Mouse (Mus musculus): ENCODE data around the gene Ptprk. TPM values are rescaled to one million over a fixed set of nuclear protein-coding genes. Genes with fewer than 3 reads are reported as not detected.

The Ptprk gene
- polyA plus RNA-seq, 1 experiment: 28.8 TPM

- no peaks in the 10 kb centered on the region for H3K36me3 ChIP-seq (ENCODE audit: control insufficient read depth, insufficient read depth)
- no peaks in the 10 kb centered on the region for H3K79me2 ChIP-seq (ENCODE audit: control insufficient read depth, insufficient read depth)
- no peak for TF ChIP-seq MYOG (IDR thresholded peaks at IDR 0.05; ENCODE audit: control insufficient read depth in 1 of 3, insufficient read depth in 1 of 3, insufficient read length in 2 of 3, low read depth in 2 of 3)
- no peak for TF ChIP-seq TCF12 (IDR thresholded peaks at IDR 0.05; ENCODE audit: insufficient read depth, poor library complexity, severe bottlenecking)
- no peak for TF ChIP-seq SRF (IDR thresholded peaks at IDR 0.05; ENCODE audit: control insufficient read depth, insufficient read length, low read depth)
- no peak for TF ChIP-seq POLR2A (IDR thresholded peaks at IDR 0.05; ENCODE audit: insufficient read length, low read depth)
- no peak for TF ChIP-seq REST (IDR thresholded peaks at IDR 0.05; ENCODE audit: insufficient read depth, insufficient read length)
- H3K4me3 ChIP-seq: no peak overlapping the region
- no peaks in the 10 kb centered on the region for H3K27me3 ChIP-seq (ENCODE audit: control insufficient read depth, insufficient read depth, insufficient read length)
- no peak overlapping the region for H3K4me2 ChIP-seq (ENCODE audit: low read depth)
- H3ac ChIP-seq (ENCODE audit: control insufficient read depth, insufficient read length): no peak overlapping the region
Measured at GRCm38 (mm10) chr10:28596897-28597296, 522.3 kb downstream of the Ptprk start.

- no peaks in the 10 kb centered on the region for H3K27me3 ChIP-seq (ENCODE audit: control insufficient read depth, insufficient read depth, insufficient read length)
- no peak for TF ChIP-seq REST (IDR thresholded peaks at IDR 0.05; ENCODE audit: insufficient read depth, insufficient read length)
- TF ChIP-seq USF1 (IDR thresholded peaks at IDR 0.05; ENCODE audit: low read depth): no peak
- no peak for TF ChIP-seq MAX (IDR thresholded peaks at IDR 0.05; ENCODE audit: low read depth)
- TF ChIP-seq CEBPB (IDR thresholded peaks at IDR 0.05; ENCODE audit: insufficient read depth, poor library complexity, severe bottlenecking): no peak
- TF ChIP-seq E2F4 (IDR thresholded peaks at IDR 0.05; ENCODE audit: insufficient read depth): no peak
- no peak for TF ChIP-seq POLR2A (IDR thresholded peaks at IDR 0.05; ENCODE audit: insufficient read length, low read depth)
- no peak for TF ChIP-seq TCF12 (IDR thresholded peaks at IDR 0.05; ENCODE audit: insufficient read depth, poor library complexity, severe bottlenecking)
- TF ChIP-seq SRF (IDR thresholded peaks at IDR 0.05; ENCODE audit: control insufficient read depth, insufficient read length, low read depth): no peak
- TF ChIP-seq MYOG (IDR thresholded peaks at IDR 0.05; ENCODE audit: control insufficient read depth in 1 of 3, insufficient read depth in 1 of 3, insufficient read length in 2 of 3, low read depth in 2 of 3): no peak
- no peaks in the 10 kb centered on the region for H3K36me3 ChIP-seq (ENCODE audit: control insufficient read depth, insufficient read depth)
- H3ac ChIP-seq (ENCODE audit: control insufficient read depth, insufficient read length): no peak overlapping the region
- H3K4me2 ChIP-seq (ENCODE audit: low read depth): no peak overlapping the region
- no peak overlapping the region for H3K4me3 ChIP-seq
- H3K79me2 ChIP-seq (ENCODE audit: control insufficient read depth, insufficient read depth): no peaks in the 10 kb centered on the region
Measured at GRCm38 (mm10) chr10:28609136-28609535, 534.5 kb downstream of the Ptprk start.

GRCm38 (mm10) chr10:28614396-28614795 is 539.8 kb downstream of the Ptprk start:
- no peaks in the 10 kb centered on the region for H3K79me2 ChIP-seq (ENCODE audit: control insufficient read depth, insufficient read depth)
- no peaks in the 10 kb centered on the region for H3K27me3 ChIP-seq (ENCODE audit: control insufficient read depth, insufficient read depth, insufficient read length)
- H3ac ChIP-seq (ENCODE audit: control insufficient read depth, insufficient read length): no peak overlapping the region
- TF ChIP-seq TCF12 (IDR thresholded peaks at IDR 0.05; ENCODE audit: insufficient read depth, poor library complexity, severe bottlenecking) (no peak), USF1 (IDR thresholded peaks at IDR 0.05; ENCODE audit: low read depth) (no peak), MAX (IDR thresholded peaks at IDR 0.05; ENCODE audit: low read depth) (no peak), TCF3 (IDR thresholded peaks at IDR 0.05; ENCODE audit: insufficient read length, low read depth) (no peak), POLR2A (IDR thresholded peaks at IDR 0.05; ENCODE audit: insufficient read length, low read depth) (no peak), MYOG (IDR thresholded peaks at IDR 0.05; ENCODE audit: control insufficient read depth in 1 of 3, insufficient read depth in 1 of 3, insufficient read length in 2 of 3, low read depth in 2 of 3) (no peak), E2F4 (IDR thresholded peaks at IDR 0.05; ENCODE audit: insufficient read depth) (no peak), MYOD1 (IDR thresholded peaks at IDR 0.05; ENCODE audit: control insufficient read depth in 1 of 3, insufficient read length in 2 of 3, low read depth in 2 of 3) (no peak), POLR2AphosphoS2 (IDR thresholded peaks at IDR 0.05; ENCODE audit: insufficient read length, low read depth) (no peak), CEBPB (IDR thresholded peaks at IDR 0.05; ENCODE audit: insufficient read depth, poor library complexity, severe bottlenecking) (no peak), SRF (IDR thresholded peaks at IDR 0.05; ENCODE audit: control insufficient read depth, insufficient read length, low read depth) (no peak), REST (IDR thresholded peaks at IDR 0.05; ENCODE audit: insufficient read depth, insufficient read length) (no peak)
- H3K36me3 ChIP-seq (ENCODE audit: control insufficient read depth, insufficient read depth): no peaks in the 10 kb centered on the region
- H3K4me3 ChIP-seq: no peak overlapping the region
- no peak overlapping the region for H3K4me2 ChIP-seq (ENCODE audit: low read depth)

- no peaks in the 10 kb centered on the region for H3K79me2 ChIP-seq (ENCODE audit: control insufficient read depth, insufficient read depth)
- TF ChIP-seq USF1 (IDR thresholded peaks at IDR 0.05; ENCODE audit: low read depth): no peak
- TF ChIP-seq CEBPB (IDR thresholded peaks at IDR 0.05; ENCODE audit: insufficient read depth, poor library complexity, severe bottlenecking): no peak
- TF ChIP-seq POLR2AphosphoS2 (IDR thresholded peaks at IDR 0.05; ENCODE audit: insufficient read length, low read depth): no peak
- no peak for TF ChIP-seq MAX (IDR thresholded peaks at IDR 0.05; ENCODE audit: low read depth)
- TF ChIP-seq REST (IDR thresholded peaks at IDR 0.05; ENCODE audit: insufficient read depth, insufficient read length): no peak
- TF ChIP-seq TCF3 (IDR thresholded peaks at IDR 0.05; ENCODE audit: insufficient read length, low read depth): no peak
- no peak for TF ChIP-seq MYOG (IDR thresholded peaks at IDR 0.05; ENCODE audit: control insufficient read depth in 1 of 3, insufficient read depth in 1 of 3, insufficient read length in 2 of 3, low read depth in 2 of 3)
- TF ChIP-seq SRF (IDR thresholded peaks at IDR 0.05; ENCODE audit: control insufficient read depth, insufficient read length, low read depth): no peak
- TF ChIP-seq E2F4 (IDR thresholded peaks at IDR 0.05; ENCODE audit: insufficient read depth): no peak
- no peak for TF ChIP-seq POLR2A (IDR thresholded peaks at IDR 0.05; ENCODE audit: insufficient read length, low read depth)
- TF ChIP-seq TCF12 (IDR thresholded peaks at IDR 0.05; ENCODE audit: insufficient read depth, poor library complexity, severe bottlenecking): no peak
- no peak for TF ChIP-seq MYOD1 (IDR thresholded peaks at IDR 0.05; ENCODE audit: control insufficient read depth in 1 of 3, insufficient read length in 2 of 3, low read depth in 2 of 3)
- no peak overlapping the region for H3K4me3 ChIP-seq
- no peaks in the 10 kb centered on the region for H3K36me3 ChIP-seq (ENCODE audit: control insufficient read depth, insufficient read depth)
- no peaks in the 10 kb centered on the region for H3K27me3 ChIP-seq (ENCODE audit: control insufficient read depth, insufficient read depth, insufficient read length)
- no peak overlapping the region for H3K4me2 ChIP-seq (ENCODE audit: low read depth)
- no peak overlapping the region for H3ac ChIP-seq (ENCODE audit: control insufficient read depth, insufficient read length)
Measured at GRCm38 (mm10) chr10:28617203-28617602, 542.6 kb downstream of the Ptprk start.

GRCm38 (mm10) chr10:28618002-28618401 is 543.4 kb downstream of the Ptprk start:
- no peak overlapping the region for H3ac ChIP-seq (ENCODE audit: control insufficient read depth, insufficient read length)
- H3K4me2 ChIP-seq (ENCODE audit: low read depth): no peak overlapping the region
- H3K27me3 ChIP-seq (ENCODE audit: control insufficient read depth, insufficient read depth, insufficient read length): no peaks in the 10 kb centered on the region
- no peak overlapping the region for H3K4me3 ChIP-seq
- no peaks in the 10 kb centered on the region for H3K36me3 ChIP-seq (ENCODE audit: control insufficient read depth, insufficient read depth)
- TF ChIP-seq POLR2AphosphoS2 (IDR thresholded peaks at IDR 0.05; ENCODE audit: insufficient read length, low read depth) (no peak), POLR2A (IDR thresholded peaks at IDR 0.05; ENCODE audit: insufficient read length, low read depth) (no peak), TCF3 (IDR thresholded peaks at IDR 0.05; ENCODE audit: insufficient read length, low read depth) (no peak), REST (IDR thresholded peaks at IDR 0.05; ENCODE audit: insufficient read depth, insufficient read length) (no peak), SRF (IDR thresholded peaks at IDR 0.05; ENCODE audit: control insufficient read depth, insufficient read length, low read depth) (no peak), MAX (IDR thresholded peaks at IDR 0.05; ENCODE audit: low read depth) (no peak), CEBPB (IDR thresholded peaks at IDR 0.05; ENCODE audit: insufficient read depth, poor library complexity, severe bottlenecking) (no peak), MYOG (IDR thresholded peaks at IDR 0.05; ENCODE audit: control insufficient read depth in 1 of 3, insufficient read depth in 1 of 3, insufficient read length in 2 of 3, low read depth in 2 of 3) (no peak)
- H3K79me2 ChIP-seq (ENCODE audit: control insufficient read depth, insufficient read depth): no peaks in the 10 kb centered on the region

All from myocyte (in vitro differentiated cells).